Mouse (Mus musculus) cerebellum, adult 11-12 months (tissue): ENCODE results near the gene Dusp1.
A peak's percentile ranks its signal among the peaks of the same experiment; 100 is the strongest.

Source experiments
- DNase-seq: peaks from one replicate; pipeline ENCODE4 v3.0.0; 2022

Dusp1 gene

GRCm38 (mm10) chr17:26514581-26515030 lies 47.3 kb downstream of the Dusp1 start:
- DNase-seq = no peak

GRCm38 (mm10) chr17:26513459-26514290 lies 48.3 kb downstream of the Dusp1 start:
- DNase-seq = no peak

GRCm38 (mm10) chr17:26512961-26513360 lies 49.0 kb downstream of the Dusp1 start:
- no peak for DNase-seq

GRCm38 (mm10) chr17:26511816-26512774 lies 49.8 kb downstream of the Dusp1 start:
- DNase-seq = peak; percentile 48

DNA sequence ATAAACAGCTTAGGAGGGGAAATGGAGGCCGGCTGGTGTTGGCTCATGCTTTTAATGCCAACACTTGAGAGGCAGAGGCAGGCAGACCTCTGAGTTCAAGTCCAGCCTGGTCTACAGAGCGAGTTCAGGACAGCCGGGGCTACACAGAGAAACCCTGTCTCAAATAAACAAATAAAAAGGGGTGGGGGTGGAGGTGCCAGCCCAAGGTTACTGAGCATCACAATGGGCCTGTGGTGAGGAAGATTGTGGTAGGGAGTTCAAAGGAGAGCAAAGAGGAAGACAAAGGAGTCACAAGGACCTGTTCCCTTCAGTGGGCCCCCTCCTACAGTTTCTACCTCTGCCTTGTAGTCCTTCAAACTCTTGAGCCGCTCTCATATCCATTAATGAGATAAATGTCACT lies 50.7 kb downstream of the Dusp1 start:
- no peak for DNase-seq

DNA sequence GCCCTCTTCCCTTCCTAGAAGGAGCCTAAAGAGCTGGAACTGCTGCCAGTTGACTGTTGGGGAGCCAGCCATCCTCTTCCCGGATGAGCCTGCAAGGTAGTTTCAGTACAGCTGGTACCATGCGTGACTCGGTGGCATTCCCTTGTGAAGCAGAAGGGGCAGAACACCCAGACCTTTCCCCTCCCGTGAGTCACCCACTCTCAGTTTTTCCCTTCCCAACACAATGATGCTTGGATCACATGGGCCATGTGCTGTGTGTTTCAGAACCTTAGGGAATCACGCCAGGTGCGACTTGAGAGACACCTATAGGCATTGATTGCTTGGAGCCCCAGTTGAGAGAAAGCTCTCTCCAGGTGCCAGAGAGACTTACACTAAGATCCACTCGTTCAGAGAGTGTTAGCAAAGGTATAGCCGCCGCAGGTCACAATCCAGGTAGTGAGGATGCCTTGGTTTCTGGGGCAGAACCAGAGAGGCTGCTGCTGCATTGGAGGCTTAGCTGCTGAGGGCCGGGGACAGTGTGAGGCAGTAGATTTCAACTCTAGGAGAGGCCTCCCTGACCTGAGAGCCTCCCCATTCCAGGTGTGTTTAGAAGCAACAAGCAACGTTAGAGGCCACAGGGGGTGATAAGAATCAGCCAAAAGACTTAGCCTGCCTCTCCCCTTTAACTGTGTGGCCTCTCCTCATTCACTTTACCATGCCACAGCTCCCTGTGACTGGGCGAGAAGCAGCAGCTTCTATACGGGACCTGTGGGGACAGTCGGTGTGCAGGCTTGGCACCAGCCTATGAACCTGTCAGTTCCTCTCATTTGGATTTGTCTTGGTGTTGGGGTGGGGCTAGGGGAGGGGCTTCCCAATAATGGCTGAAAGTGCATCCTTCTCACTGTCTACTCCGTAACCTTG lies 51.5 kb downstream of the Dusp1 start:
- DNase-seq = peak; percentile 50

GRCm38 (mm10) chr17:26508961-26509771 lies 52.8 kb downstream of the Dusp1 start:
- DNase-seq = peak; percentile 61

DNA sequence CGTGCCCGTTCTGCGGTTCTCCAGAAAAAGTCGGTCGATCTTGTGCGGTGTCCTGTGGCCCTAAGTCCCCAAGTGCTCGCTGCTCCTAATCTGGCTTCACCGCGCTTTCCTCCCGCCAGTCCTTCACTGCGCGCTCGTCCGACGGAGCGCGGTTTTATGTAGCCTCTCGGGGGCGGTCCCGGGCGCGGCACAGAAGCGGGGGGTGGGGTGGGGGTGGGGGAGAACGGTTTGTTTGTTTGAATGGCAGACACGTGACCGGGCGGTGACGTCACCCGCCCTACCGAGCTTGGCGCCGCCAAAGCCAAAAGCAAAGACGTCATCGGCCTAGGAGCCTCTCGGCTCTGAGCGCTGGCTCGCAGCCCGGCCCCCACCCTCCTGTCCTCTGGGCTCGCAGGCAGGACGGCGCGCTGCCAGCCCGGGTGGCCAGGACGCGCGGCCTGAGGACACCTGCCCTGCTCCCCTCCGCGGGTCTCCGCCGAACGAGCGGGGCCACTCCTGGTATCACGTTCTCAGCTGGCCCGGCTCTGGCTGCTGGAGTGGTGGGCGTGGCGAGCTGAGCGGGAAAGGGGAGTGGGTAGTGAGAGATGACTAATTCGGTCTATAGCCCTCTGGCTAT lies 53.5 kb downstream of the Dusp1 start:
- peak; percentile 99 for DNase-seq

DNA sequence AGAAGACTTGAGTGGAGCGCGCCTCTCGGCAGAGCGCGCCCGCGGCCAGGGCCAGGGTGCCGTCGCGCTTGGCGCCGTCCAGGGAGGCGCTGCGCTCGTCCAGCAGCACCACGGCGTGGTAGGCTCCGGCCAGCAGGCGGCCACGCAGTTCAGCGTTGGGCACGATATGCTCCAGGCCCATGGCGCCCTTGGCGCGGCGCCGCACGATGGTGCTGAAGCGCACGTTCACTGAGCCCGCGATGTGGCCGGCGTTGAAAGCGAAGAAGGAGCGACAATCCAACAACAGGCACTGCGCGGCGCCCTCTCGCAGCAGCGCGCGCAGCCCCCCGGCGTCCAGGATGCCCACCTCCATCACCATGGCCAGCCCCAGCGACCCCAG lies 54.0 kb downstream of the Dusp1 start:
- peak; percentile 87 for DNase-seq

DNA sequence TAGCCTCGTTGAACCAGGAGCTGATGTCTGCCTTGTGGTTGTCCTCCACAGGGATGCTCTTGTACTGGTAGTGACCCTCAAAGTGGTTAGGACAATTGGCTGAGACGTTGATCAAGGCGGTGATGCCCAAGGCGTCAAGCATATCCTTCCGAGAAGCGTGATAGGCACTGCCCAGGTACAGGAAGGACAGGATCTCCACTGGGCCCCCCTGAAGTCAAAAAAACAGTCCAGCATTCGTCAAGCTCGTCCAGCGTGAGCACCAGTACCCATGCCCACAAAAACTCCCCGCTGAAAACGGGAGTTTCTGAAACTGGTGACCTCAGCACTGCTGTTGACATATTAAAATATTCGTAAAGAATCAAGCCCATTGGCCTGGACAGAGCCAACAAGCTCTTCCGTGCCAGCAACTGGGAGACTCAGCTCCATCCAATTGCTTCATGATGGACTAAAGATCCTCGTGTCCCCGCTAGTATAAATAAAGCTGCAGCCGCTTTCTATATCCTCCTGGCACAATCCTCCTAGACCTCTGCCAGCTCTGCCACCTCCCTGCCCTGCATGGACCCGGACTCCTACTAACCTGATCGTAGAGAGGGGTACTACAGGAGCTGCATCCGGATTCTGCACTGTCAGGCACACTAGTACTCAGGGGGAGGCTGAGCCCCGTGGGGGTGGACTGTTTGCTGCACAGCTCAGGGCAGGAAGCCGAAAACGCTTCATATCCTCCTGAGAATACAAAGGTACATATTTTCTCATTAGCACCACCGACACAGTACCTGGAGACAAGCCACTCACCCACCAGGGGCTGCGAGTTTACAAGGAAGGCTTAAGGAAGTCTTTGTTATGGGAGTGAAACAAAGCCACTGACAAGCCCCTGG lies 54.7 kb downstream of the Dusp1 start:
- peak; percentile 82 for DNase-seq

DNA sequence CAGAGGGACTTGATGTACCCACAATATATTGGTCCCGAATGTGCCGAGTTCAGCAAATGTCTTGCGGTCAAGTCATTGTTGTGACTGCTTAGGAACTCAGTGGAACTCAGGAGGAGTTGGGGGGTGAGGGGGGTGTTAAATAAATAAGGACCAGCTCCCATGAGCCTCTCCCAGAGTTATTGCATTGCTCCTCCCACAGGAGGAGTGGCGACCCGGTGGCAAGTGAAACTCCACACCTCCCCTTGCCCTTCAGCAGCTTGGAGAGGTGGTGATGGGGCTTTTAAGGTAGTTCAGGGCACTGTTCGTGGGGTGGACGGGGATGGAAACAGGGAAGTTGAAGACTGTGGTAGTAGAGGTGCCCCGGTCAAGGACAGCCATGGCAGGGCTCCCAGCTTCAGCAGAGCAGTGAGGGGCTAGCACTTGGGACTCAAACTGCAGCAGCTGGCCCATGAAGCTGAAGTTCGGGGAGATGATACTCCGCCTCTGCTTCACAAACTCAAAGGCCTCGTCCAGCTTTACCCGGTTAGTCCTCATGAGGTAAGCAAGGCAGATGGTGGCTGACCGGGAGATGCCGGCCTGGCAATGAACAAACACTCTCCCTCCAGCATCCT lies 55.8 kb downstream of the Dusp1 start:
- DNase-seq = peak; percentile 61

DNA sequence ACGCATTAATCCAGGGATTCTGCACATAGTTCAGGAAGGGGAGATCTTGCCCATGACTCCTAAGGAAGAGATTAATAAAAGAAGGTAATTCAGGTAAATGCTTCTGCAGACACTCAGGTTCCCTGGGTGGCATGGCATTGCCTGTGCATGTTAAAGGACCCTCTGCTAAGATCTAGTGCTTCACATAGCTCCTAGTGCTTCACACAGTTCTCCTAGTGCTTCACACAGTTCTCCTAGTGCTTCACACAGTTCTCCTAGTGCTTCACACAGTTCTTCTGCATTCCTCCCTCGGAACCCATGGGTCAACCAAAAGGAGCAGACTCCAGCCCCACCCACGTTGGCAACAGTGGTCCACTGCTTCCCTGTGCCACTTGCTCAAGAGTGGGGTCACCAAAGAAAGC lies 56.7 kb downstream of the Dusp1 start:
- no peak for DNase-seq

DNA sequence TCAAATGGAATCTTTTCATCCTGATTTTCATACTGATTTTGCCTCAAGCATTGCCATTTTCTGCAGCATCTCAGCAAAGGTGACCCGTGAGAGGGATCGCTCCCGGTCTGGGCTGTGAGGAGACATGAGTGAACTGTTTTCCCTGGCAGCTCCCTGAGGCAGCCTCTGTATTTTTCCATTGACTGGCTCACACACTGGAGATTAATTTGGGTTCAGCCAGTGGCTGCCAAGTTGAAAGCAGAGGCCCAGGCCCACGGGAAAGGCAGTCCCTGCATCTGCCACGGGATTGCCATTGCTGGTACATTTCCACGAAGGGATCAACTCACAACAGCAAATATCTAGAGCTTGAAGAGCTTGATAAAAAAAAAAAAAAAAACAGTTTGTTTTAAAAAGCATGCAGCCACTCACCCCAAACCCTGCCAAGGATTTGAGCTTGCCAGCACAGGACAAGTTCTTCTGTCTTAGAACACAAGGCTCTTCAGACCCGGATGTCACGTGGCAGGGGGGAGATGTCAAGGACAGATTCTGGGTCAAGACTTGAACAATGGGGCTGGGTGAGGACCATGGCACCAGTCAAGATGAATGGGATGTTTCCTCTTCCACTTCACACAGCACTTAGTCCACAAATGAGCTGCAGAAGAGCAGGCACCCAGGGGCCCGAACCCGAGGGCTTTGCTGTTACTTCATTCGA lies 57.8 kb downstream of the Dusp1 start:
- DNase-seq = peak; percentile 80

GRCm38 (mm10) chr17:26502808-26503671 lies 58.9 kb downstream of the Dusp1 start:
- peak; percentile 87 for DNase-seq

DNA sequence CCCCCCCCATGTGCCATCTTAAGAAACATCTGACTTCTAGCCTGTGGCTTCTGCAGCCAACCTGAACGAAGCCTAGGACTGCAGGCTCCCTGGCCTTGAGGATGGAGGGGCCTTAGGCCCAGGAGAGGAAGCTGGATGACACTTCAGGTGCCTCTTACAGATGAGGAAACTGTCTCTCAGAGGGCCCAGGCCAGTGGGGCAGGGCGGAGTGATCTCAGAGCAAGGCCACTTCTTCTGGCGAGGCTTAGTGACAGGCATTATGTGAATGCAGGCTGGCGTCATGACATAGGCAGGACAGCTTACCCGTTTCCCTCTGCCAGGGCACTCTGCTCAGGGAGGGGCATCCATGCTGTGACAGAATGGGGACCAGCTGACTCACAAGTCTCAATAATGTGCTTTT lies 60.1 kb downstream of the Dusp1 start:
- DNase-seq = peak; percentile 47

DNA sequence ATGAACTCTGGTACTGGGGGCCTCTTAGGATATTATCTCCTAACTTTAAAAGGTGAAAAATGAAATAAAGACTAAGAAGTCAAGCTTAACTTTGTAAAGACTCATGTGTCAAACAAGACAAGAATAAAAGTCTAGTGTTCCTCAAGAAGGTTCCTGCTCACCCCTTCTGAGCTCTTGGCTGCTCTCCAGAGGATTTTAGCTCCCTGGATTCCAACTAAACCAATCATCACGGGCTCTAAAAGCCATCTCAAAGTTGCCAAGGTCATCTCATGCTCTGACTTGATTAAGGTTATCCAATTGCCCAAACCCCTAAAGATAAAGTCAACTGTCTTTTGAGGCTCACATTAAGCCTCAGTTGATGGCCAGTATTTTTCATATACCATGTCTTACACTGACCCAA lies 63.3 kb downstream of the Dusp1 start:
- DNase-seq = no peak

- no peak for DNase-seq
Measured at GRCm38 (mm10) chr17:26497416-26497923, 64.5 kb downstream of the Dusp1 start.
